Mouse (Mus musculus) MEL (cell line): ENCODE data around the gene Hmg20b. TPM values are rescaled to one million over a fixed set of nuclear protein-coding genes. Genes with fewer than 3 reads are reported as not detected.

Source experiments
- DNase-seq: peaks from one replicate; pipeline ENCODE4 v3.0.0; 2011; ENCODE audit warnings: low read depth, low spot score
- H3K27ac ChIP-seq: 2 replicates; pipeline ENCODE4 v1.5.1; 2012; ENCODE audit warnings: low read depth, mild to moderate bottlenecking, control low read depth, low read length, moderate library complexity; ENCODE audit not compliant: control insufficient read depth
- H3K27me3 ChIP-seq, 2 experiments: fragments of 150-350 bp in 1 of 2; sonication (generic) in 1 of 2; 2 replicates each; pipeline ENCODE4 v1.6.1; 2012; ENCODE audit warnings: low read length in 2 of 2, mild to moderate bottlenecking in 2 of 2, improper control_type of control experiment in 1 of 2, moderate library complexity in 1 of 2; ENCODE audit not compliant: insufficient read depth in 2 of 2, control insufficient read depth in 1 of 2
- H3K36me3 ChIP-seq, 2 experiments: 2 replicates each; pipeline ENCODE4 v1.6.1; 2012 to 2014; ENCODE audit warnings: low read length in 2 of 2, improper control_type of control experiment in 1 of 2, inconsistent platforms in 1 of 2, mild to moderate bottlenecking in 1 of 2; ENCODE audit not compliant: insufficient read depth in 2 of 2, control insufficient read depth in 1 of 2
- H3K4me1 ChIP-seq, 2 experiments: fragments of 150-350 bp in 1 of 2; sonication (generic) in 1 of 2; 2 replicates each; pipeline ENCODE4 v1.6.1; 2012; ENCODE audit warnings: low read length in 2 of 2, improper control_type of control experiment in 1 of 2, mild to moderate bottlenecking in 1 of 2; ENCODE audit not compliant: insufficient read depth in 2 of 2, control insufficient read depth in 1 of 2
- H3K4me3 ChIP-seq, 2 experiments: fragments of 150-350 bp in 1 of 2; sonication (generic) in 1 of 2; 2 replicates each; pipeline ENCODE4 v1.5.1; 2012; ENCODE audit warnings: low read depth in 2 of 2, low read length in 2 of 2, mild to moderate bottlenecking in 2 of 2, moderate library complexity in 2 of 2, control low read depth in 1 of 2, improper control_type of control experiment in 1 of 2; ENCODE audit not compliant: control insufficient read depth in 1 of 2, insufficient read depth in 1 of 2
- H3K79me2 ChIP-seq: 2 replicates; pipeline ENCODE4 v1.6.1; 2012; ENCODE audit warnings: mild to moderate bottlenecking, low read length, moderate library complexity; ENCODE audit not compliant: control insufficient read depth, poor library complexity, insufficient read depth
- H3K9ac ChIP-seq: 2 replicates; pipeline ENCODE4 v1.6.1; 2012; ENCODE audit warnings: low read depth, mild to moderate bottlenecking, control low read depth, low read length, moderate library complexity; ENCODE audit not compliant: control insufficient read depth, poor library complexity, severe bottlenecking
- H3K9me3 ChIP-seq: fragments of 150-350 bp; sonication (generic); replicated peaks from 2 replicates; pipeline ENCODE4 v1.6.1; 2012; ENCODE audit warnings: mild to moderate bottlenecking, low read length, improper control_type of control experiment, moderate library complexity; ENCODE audit not compliant: insufficient read depth
- BHLHE40 ChIP-seq: IDR thresholded peaks from 2 replicates; pipeline ENCODE4 v1.6.1; 2012; ENCODE audit warnings: low read depth, mild to moderate bottlenecking, inconsistent platforms, low read length, improper control_type of control experiment, borderline replicate concordance
- CHD1 ChIP-seq: IDR thresholded peaks from 2 replicates; pipeline ENCODE4 v1.6.1; 2012; ENCODE audit warnings: low read depth, mild to moderate bottlenecking, inconsistent platforms, low read length, improper control_type of control experiment
- CHD2 ChIP-seq: IDR thresholded peaks from 2 replicates; pipeline ENCODE4 v1.6.1; 2011; ENCODE audit warnings: low read length, improper control_type of control experiment
- ELF1 ChIP-seq: IDR thresholded peaks from 2 replicates; pipeline ENCODE4 v1.6.1; 2014; ENCODE audit warnings: low read depth, mild to moderate bottlenecking, inconsistent platforms, low read length, improper control_type of control experiment, moderate library complexity
- ETS1 ChIP-seq: IDR thresholded peaks from 2 replicates; pipeline ENCODE4 v1.6.1; 2012; ENCODE audit warnings: low read depth, mild to moderate bottlenecking, inconsistent platforms, low read length, improper control_type of control experiment, moderate library complexity
- GABPA ChIP-seq: IDR thresholded peaks from 2 replicates; pipeline ENCODE4 v1.6.1; 2012; ENCODE audit warnings: low read depth, mild to moderate bottlenecking, inconsistent platforms, low read length, improper control_type of control experiment, moderate library complexity
- GATA1 ChIP-seq: IDR thresholded peaks from 2 replicates; pipeline ENCODE4 v1.6.1; 2011; ENCODE audit warnings: low read depth, low read length, improper control_type of control experiment
- HCFC1 ChIP-seq: IDR thresholded peaks from 2 replicates; pipeline ENCODE4 v1.6.1; 2012; ENCODE audit warnings: low read depth, mild to moderate bottlenecking, inconsistent platforms, low read length, improper control_type of control experiment, moderate library complexity
- JUND ChIP-seq: IDR thresholded peaks from 2 replicates; pipeline ENCODE4 v1.6.1; 2011; ENCODE audit warnings: low read depth, mild to moderate bottlenecking, improper control_type of control experiment, low read length
- KAT2A ChIP-seq: conservative IDR thresholded peaks from 2 replicates; pipeline ENCODE4 v1.6.1; 2012; ENCODE audit warnings: low read depth, low read length, improper control_type of control experiment, inconsistent platforms
- MAFK ChIP-seq: IDR thresholded peaks from 2 replicates; pipeline ENCODE4 v1.6.1; 2011; ENCODE audit warnings: low read depth, mild to moderate bottlenecking, low read length, improper control_type of control experiment, borderline replicate concordance
- MAX ChIP-seq: IDR thresholded peaks from 2 replicates; pipeline ENCODE4 v1.6.1; 2011; ENCODE audit warnings: low read length, improper control_type of control experiment
- MAZ ChIP-seq: IDR thresholded peaks from 2 replicates; pipeline ENCODE4 v1.6.1; 2012; ENCODE audit warnings: low read depth, mild to moderate bottlenecking, inconsistent platforms, low read length, improper control_type of control experiment
- MEF2A ChIP-seq: IDR thresholded peaks from 2 replicates; pipeline ENCODE4 v1.6.1; 2014; ENCODE audit warnings: low read depth, mild to moderate bottlenecking, inconsistent platforms, low read length, improper control_type of control experiment; ENCODE audit not compliant: poor library complexity, insufficient replicate concordance, severe bottlenecking; ENCODE audit errors: extremely low read depth
- MXI1 ChIP-seq: IDR thresholded peaks from 2 replicates; pipeline ENCODE4 v1.6.1; 2011; ENCODE audit warnings: mild to moderate bottlenecking, low read depth, low read length, improper control_type of control experiment
- MYB ChIP-seq: IDR thresholded peaks from 2 replicates; pipeline ENCODE4 v1.6.1; 2011; ENCODE audit warnings: mild to moderate bottlenecking, low read depth, low read length, improper control_type of control experiment
- MYC ChIP-seq: IDR thresholded peaks from 2 replicates; pipeline ENCODE4 v1.6.1; 2011; ENCODE audit warnings: low read depth, mild to moderate bottlenecking, low read length, improper control_type of control experiment, moderate library complexity
- NELFE ChIP-seq: IDR thresholded peaks from 2 replicates; pipeline ENCODE4 v1.6.1; 2011; ENCODE audit warnings: low read depth, low read length, improper control_type of control experiment
- NRF1 ChIP-seq: IDR thresholded peaks from 2 replicates; pipeline ENCODE4 v1.6.1; 2014; ENCODE audit warnings: low read depth, mild to moderate bottlenecking, inconsistent platforms, low read length, improper control_type of control experiment, moderate library complexity; ENCODE audit not compliant: poor library complexity, insufficient read depth, severe bottlenecking
- POLR2A ChIP-seq, 2 experiments: IDR thresholded peaks; 2 replicates each; pipeline ENCODE4 v1.6.1; 2011 to 2012; ENCODE audit warnings: low read length in 2 of 2, mild to moderate bottlenecking in 2 of 2, control low read depth in 1 of 2, improper control_type of control experiment in 1 of 2, low read depth in 1 of 2, moderate library complexity in 1 of 2; ENCODE audit not compliant: control insufficient read depth in 1 of 2, insufficient read depth in 1 of 2, poor library complexity in 1 of 2
- POLR2AphosphoS2 ChIP-seq: IDR thresholded peaks from 2 replicates; pipeline ENCODE4 v1.6.1; 2011; ENCODE audit warnings: low read length, improper control_type of control experiment
- POLR2AphosphoS5 ChIP-seq: IDR thresholded peaks from 2 replicates; pipeline ENCODE4 v1.6.1; 2012; ENCODE audit warnings: low read depth, borderline replicate concordance, mild to moderate bottlenecking, inconsistent platforms, low read length, moderate library complexity, mixed read lengths
- RAD21 ChIP-seq: IDR thresholded peaks from 2 replicates; pipeline ENCODE4 v1.6.1; 2011; ENCODE audit warnings: mild to moderate bottlenecking, low read depth, low read length, improper control_type of control experiment
- RCOR1 ChIP-seq: IDR thresholded peaks from 2 replicates; pipeline ENCODE4 v1.6.1; 2012; ENCODE audit warnings: low read depth, mild to moderate bottlenecking, inconsistent platforms, low read length, improper control_type of control experiment
- SIN3A ChIP-seq: IDR thresholded peaks from 2 replicates; pipeline ENCODE4 v1.6.1; 2012; ENCODE audit warnings: low read length, improper control_type of control experiment, inconsistent platforms
- SMC3 ChIP-seq: IDR thresholded peaks from 2 replicates; pipeline ENCODE4 v1.6.1; 2011; ENCODE audit warnings: low read depth, low read length, improper control_type of control experiment
- TAL1 ChIP-seq: IDR thresholded peaks from 2 replicates; pipeline ENCODE4 v1.6.1; 2012; ENCODE audit warnings: mild to moderate bottlenecking, inconsistent platforms, low read length, moderate library complexity, mixed read lengths
- TBP ChIP-seq: IDR thresholded peaks from 2 replicates; pipeline ENCODE4 v1.8.0; 2011; ENCODE audit warnings: low read depth, low read length, improper control_type of control experiment
- TCF12 ChIP-seq: IDR thresholded peaks from 2 replicates; pipeline ENCODE4 v1.6.1; 2014; ENCODE audit warnings: low read depth, mild to moderate bottlenecking, inconsistent platforms, low read length, improper control_type of control experiment, moderate library complexity
- UBTF ChIP-seq: IDR thresholded peaks from 2 replicates; pipeline ENCODE4 v1.6.1; 2012; ENCODE audit warnings: low read depth, mild to moderate bottlenecking, inconsistent platforms, low read length, improper control_type of control experiment, moderate library complexity, borderline replicate concordance; ENCODE audit not compliant: insufficient read depth
- USF1 ChIP-seq: IDR thresholded peaks from 2 replicates; pipeline ENCODE4 v1.6.1; 2014; ENCODE audit warnings: low read depth, mild to moderate bottlenecking, inconsistent platforms, low read length, improper control_type of control experiment, moderate library complexity
- USF2 ChIP-seq, 2 experiments: IDR thresholded peaks; 2 replicates each; pipeline ENCODE4 v1.6.1; 2011 to 2012; ENCODE audit warnings: improper control_type of control experiment in 2 of 2, low read length in 2 of 2, borderline replicate concordance in 1 of 2, inconsistent platforms in 1 of 2, low read depth in 1 of 2, mild to moderate bottlenecking in 1 of 2; ENCODE audit not compliant: insufficient read depth in 1 of 2
- ZC3H11A ChIP-seq: IDR thresholded peaks from 2 replicates; pipeline ENCODE4 v1.6.1; 2012; ENCODE audit warnings: low read depth, mild to moderate bottlenecking, inconsistent platforms, low read length, improper control_type of control experiment
- ZKSCAN1 ChIP-seq: IDR thresholded peaks from 2 replicates; pipeline ENCODE4 v1.6.1; 2012; ENCODE audit warnings: low read depth, mild to moderate bottlenecking, inconsistent platforms, low read length, improper control_type of control experiment, moderate library complexity
- ZMIZ1 ChIP-seq: IDR thresholded peaks from 2 replicates; pipeline ENCODE4 v1.6.1; 2012; ENCODE audit warnings: low read depth, mild to moderate bottlenecking, inconsistent platforms, low read length, improper control_type of control experiment, moderate library complexity
- ZNF384 ChIP-seq: IDR thresholded peaks from 2 replicates; pipeline ENCODE4 v1.6.1; 2012; ENCODE audit warnings: low read depth, mild to moderate bottlenecking, inconsistent platforms, low read length, improper control_type of control experiment
- polyA plus RNA-seq, 2 experiments: library from polyadenylated mRNA; stranded (reverse) in 1 of 2; unstranded in 1 of 2; fragments of >175 nt in 1 of 2; fragments of >200 nt in 1 of 2; gene quantifications; 2 replicates each; pipeline versions ENCODE4 v1.2.1 to v1.2.4; 2012; ENCODE audit warnings: low replicate concordance in 2 of 2, low read depth in 1 of 2; ENCODE audit not compliant: insufficient read length in 2 of 2, insufficient read depth in 1 of 2, missing spikeins in 1 of 2
- total RNA-seq: library from RNA; depleted of rRNA; stranded (reverse); fragments of 300-350 nt; gene quantifications from 2 replicates; pipeline ENCODE4 v1.2.3, GENCODE M21; 2012

The Hmg20b gene
- total and polyA plus RNA-seq, 3 experiments, result 27.0 to 92.7 TPM; not detected in 1

DNA sequence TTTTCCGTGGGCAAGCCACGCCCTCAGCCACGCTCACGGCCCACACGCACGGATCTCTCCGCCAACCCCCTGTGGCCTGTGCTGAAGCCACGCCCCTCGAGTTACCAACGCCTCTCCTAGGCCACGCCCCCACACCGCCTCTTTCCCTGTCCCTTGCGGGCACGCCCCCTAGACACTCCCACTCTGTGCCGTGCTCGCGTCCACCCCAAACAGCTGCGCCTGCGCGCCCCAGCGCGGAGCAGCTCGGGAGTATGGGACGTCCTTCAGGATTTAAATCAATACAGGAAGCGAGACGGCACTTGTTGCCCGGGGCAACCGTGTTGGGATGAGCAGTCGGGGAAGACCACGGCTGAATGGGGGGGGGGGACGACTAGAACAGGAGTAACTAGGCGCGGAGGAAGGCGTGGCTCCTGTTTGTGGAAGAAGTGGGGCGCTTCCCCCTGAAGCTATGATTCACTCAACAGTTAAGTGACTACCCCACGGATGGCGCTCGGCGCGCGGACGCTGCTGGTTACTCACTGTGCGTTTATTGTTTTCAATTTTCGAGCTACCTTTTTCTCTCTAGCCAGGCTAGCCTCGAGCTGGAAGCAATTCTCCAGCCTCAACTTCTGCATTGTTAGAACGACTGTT, 28.4 kb upstream of the Hmg20b start:
- peaks cover 5 to 45% of the 10 kb centered on the region in 2 experiments for H3K36me3 ChIP-seq
- peak overlapping the region; percentile 93 for H3K27ac ChIP-seq
- H3K9me3 ChIP-seq, result no peaks in the 10 kb centered on the region
- H3K9ac ChIP-seq, result peak overlapping the region; percentile 82
- peaks cover 35% of the 10 kb centered on the region for H3K79me2 ChIP-seq
- peak; percentile 59; the same call in 1 of the 2 replicates for TF ChIP-seq ETS1
- peak; percentile 99 for TF ChIP-seq NRF1
- TF ChIP-seq SIN3A, result peak; percentile 91
- peak; percentile 78 for TF ChIP-seq MAZ
- no peak for TF ChIP-seq UBTF
- TF ChIP-seq ZKSCAN1, result no peak
- TF ChIP-seq KAT2A, result no peak; the same call in 1 of the 2 replicates
- no peak for TF ChIP-seq MAFK
- no peak for TF ChIP-seq MEF2A
- TF ChIP-seq MXI1, result peak; percentile 86
- no peak for TF ChIP-seq RAD21
- peak; percentile 63 for TF ChIP-seq NELFE
- no peak; the same call in 1 of the 2 replicates for TF ChIP-seq POLR2AphosphoS2
- TF ChIP-seq POLR2A (IDR thresholded peaks at IDR 0.05; ENCODE audit: control insufficient read depth in 1 of 2, insufficient read depth in 1 of 2, low read depth in 1 of 2, low read length in 2 of 2, poor library complexity in 1 of 2), result peak; percentile 9 to 71; a peak in 3 of 4 replicates
- TF ChIP-seq ZC3H11A, result no peak
- peak; percentile 16; the same call in 1 of the 2 replicates for TF ChIP-seq MYC
- TF ChIP-seq USF1, result peak; percentile 47
- peak; percentile 78; the same call in 1 of the 2 replicates for TF ChIP-seq ZMIZ1
- no peak for TF ChIP-seq GATA1
- peak; percentile 96 for TF ChIP-seq ELF1
- TF ChIP-seq TCF12, result peak; percentile 35; the same call in 1 of the 2 replicates
- peak; percentile 83 for TF ChIP-seq HCFC1
- TF ChIP-seq RCOR1, result no peak; the same call in 1 of the 2 replicates
- TF ChIP-seq GABPA, result 0 out of 2 replicates have a peak, but pooled peaks have one; percentile 22
- peak; percentile 88 for TF ChIP-seq TBP
- no peak for TF ChIP-seq ZNF384
- TF ChIP-seq MAX, result peak; percentile 58
- TF ChIP-seq CHD1, result peak; percentile 75; the same call in 1 of the 2 replicates
- TF ChIP-seq JUND, result no peak
- TF ChIP-seq USF2 (IDR thresholded peaks at IDR 0.05; ENCODE audit: borderline replicate concordance in 1 of 2, insufficient read depth in 1 of 2, low read depth in 1 of 2, low read length in 2 of 2), result no peak
- no peak; the same call in 1 of the 2 replicates for TF ChIP-seq CHD2
- TF ChIP-seq POLR2AphosphoS5, result no peak
- TF ChIP-seq MYB, result no peak
- no peak for TF ChIP-seq BHLHE40
- TF ChIP-seq SMC3, result no peak
- no peak for TF ChIP-seq TAL1
- DNase-seq, result peak; percentile 100
- H3K4me1 ChIP-seq, result peaks cover 31 to 48% of the 10 kb centered on the region in 2 experiments
- peak overlapping the region; percentile 61 to 69 for H3K4me3 ChIP-seq
- no peaks in the 10 kb centered on the region for H3K27me3 ChIP-seq
